Comparison of ENCODE assay signal across 29 mouse cellular contexts in genomic region chr1:191706541-191707078, GRCm38 (mm10). TPM values are rescaled to one million over a fixed set of nuclear protein-coding genes. Genes with fewer than 3 reads are reported as not detected.
A peak's percentile ranks its signal among the peaks of the same experiment; 100 is the strongest.
DNase-seq lines count a peak whose midpoint lies in the region; ATAC-seq lines count a peak whose summit lies in the region.
"Had no signal": no experiment of that assay in that cellular context is flagged by ENCODE, and none has a peak within 500 bp of the region (broad histone marks: within the 10 kb centered on the region; RNA-seq: fewer than 3 reads in every experiment).

No protein-coding gene starts in this region.

- no peaks in the 10 kb centered on the region for H3K27me3 ChIP-seq in heart, embryonic 10.5 days (ENCODE audit: insufficient read depth, poor library complexity, severe bottlenecking)
- H3K27me3 ChIP-seq in liver, embryonic 16.5 days (ENCODE audit: control insufficient read depth, insufficient read depth, low read depth, low read length), result no peaks in the 10 kb centered on the region
- H3K27me3 ChIP-seq in liver, embryonic 11.5 days (replicated peaks; ENCODE audit: control insufficient read depth, insufficient read depth, low read length), result no peaks in the 10 kb centered on the region
- H3K27me3 ChIP-seq: CH12.LX; embryonic facial prominence, embryonic 13.5 days; forebrain, embryonic 13.5 days; hindbrain, embryonic 13.5 days; intestine, embryonic 15.5 days; Patski had no signal

- H3K9ac ChIP-seq in liver, embryonic 16.5 days (ENCODE audit: low read depth, low read length), result no peak overlapping the region
- no peak overlapping the region for H3K9ac ChIP-seq in liver, embryonic 11.5 days (ENCODE audit: low read depth, low read length)
- H3K9ac ChIP-seq: embryonic facial prominence, embryonic 13.5 days; forebrain, embryonic 13.5 days; hindbrain, embryonic 13.5 days; intestine, embryonic 15.5 days had no signal

- H3K27ac ChIP-seq in heart, embryonic 10.5 days, result no peak overlapping the region
- H3K27ac ChIP-seq in liver, embryonic 16.5 days (ENCODE audit: low read length), result no peak overlapping the region
- H3K27ac ChIP-seq in liver, embryonic 11.5 days (ENCODE audit: low read depth, low read length), result no peak overlapping the region
- H3K27ac ChIP-seq: embryonic facial prominence, embryonic 10.5 days; embryonic facial prominence, embryonic 13.5 days; forebrain, embryonic 13.5 days; gastrocnemius, adult 2 months; hindbrain, embryonic 10.5 days; hindbrain, embryonic 13.5 days; intestine, embryonic 15.5 days had no signal

- ATAC-seq in liver, embryonic 16.5 days (ENCODE audit: low read depth), result 0 out of 2 replicates have a peak, but pooled peaks have one; percentile 13
- no peak for ATAC-seq in liver, embryonic 11.5 days (replicated peaks; ENCODE audit: low FRiP score)
- ATAC-seq: forebrain, embryonic 13.5 days; forebrain, embryonic 16.5 days; hindbrain, embryonic 16.5 days; intestine, embryonic 15.5 days; Patski had no signal

- H3K4me3 ChIP-seq in heart, embryonic 10.5 days, result no peak overlapping the region
- no peak overlapping the region for H3K4me3 ChIP-seq in liver, embryonic 16.5 days (ENCODE audit: low read depth, low read length)
- no peak overlapping the region for H3K4me3 ChIP-seq in liver, embryonic 11.5 days (ENCODE audit: low read depth, low read length)
- H3K4me3 ChIP-seq: embryonic facial prominence, embryonic 10.5 days; embryonic facial prominence, embryonic 13.5 days; erythroblast, embryonic 14.5 days; forebrain, embryonic 13.5 days; gastrocnemius, adult 2 months; hindbrain, embryonic 10.5 days; hindbrain, embryonic 13.5 days; intestine, embryonic 15.5 days had no signal

- H3K4me1 ChIP-seq in heart, embryonic 10.5 days, result 0 out of 2 replicates have a peak, but pooled peaks cover 3% of the 10 kb centered on the region
- H3K4me1 ChIP-seq in liver, embryonic 16.5 days (ENCODE audit: control insufficient read depth, low read depth, low read length), result no peaks in the 10 kb centered on the region
- H3K4me1 ChIP-seq in liver, embryonic 11.5 days (replicated peaks; ENCODE audit: control insufficient read depth, insufficient read depth, low read length), result no peaks in the 10 kb centered on the region
- H3K4me1 ChIP-seq: embryonic facial prominence, embryonic 13.5 days; forebrain, embryonic 13.5 days; hindbrain, embryonic 10.5 days; hindbrain, embryonic 13.5 days; intestine, embryonic 15.5 days had no signal

- 59% methylated on average over 3 of the region's 3 CpGs for WGBS in heart, embryonic 10.5 days
- 37% methylated on average over 3 of the region's 3 CpGs for WGBS in liver, embryonic 16.5 days (ENCODE audit: insufficient replicate concordance)
- 69% methylated on average over 3 of the region's 3 CpGs for WGBS in liver, embryonic 11.5 days

- no peaks in the 10 kb centered on the region for H3K36me3 ChIP-seq in heart, embryonic 10.5 days
- H3K36me3 ChIP-seq in liver, embryonic 16.5 days (ENCODE audit: control insufficient read depth, insufficient read depth), result no peaks in the 10 kb centered on the region
- no peaks in the 10 kb centered on the region for H3K36me3 ChIP-seq in liver, embryonic 11.5 days (ENCODE audit: control insufficient read depth, insufficient read depth, low read length)
- H3K36me3 ChIP-seq: embryonic facial prominence, embryonic 10.5 days; embryonic facial prominence, embryonic 13.5 days; G1E; hindbrain, embryonic 10.5 days; hindbrain, embryonic 13.5 days; intestine, embryonic 15.5 days had no signal

- H3K4me2 ChIP-seq in liver, embryonic 16.5 days (ENCODE audit: low read depth, low read length), result no peak overlapping the region
- H3K4me2 ChIP-seq in liver, embryonic 11.5 days, result no peak overlapping the region
- H3K4me2 ChIP-seq: embryonic facial prominence, embryonic 13.5 days; forebrain, embryonic 13.5 days; hindbrain, embryonic 13.5 days; intestine, embryonic 15.5 days had no signal

- no peaks in the 10 kb centered on the region for H3K9me3 ChIP-seq in heart, embryonic 10.5 days
- no peaks in the 10 kb centered on the region for H3K9me3 ChIP-seq in liver, embryonic 16.5 days (replicated peaks; ENCODE audit: control insufficient read depth, low read length)
- no peaks in the 10 kb centered on the region for H3K9me3 ChIP-seq in liver, embryonic 11.5 days (ENCODE audit: control insufficient read depth, low read length)
- H3K9me3 ChIP-seq: embryonic facial prominence, embryonic 10.5 days; embryonic facial prominence, embryonic 13.5 days; forebrain, embryonic 13.5 days; G1E; hindbrain, embryonic 10.5 days; hindbrain, embryonic 13.5 days; intestine, embryonic 15.5 days had no signal

- DNase-seq in heart, embryonic 10.5 days (ENCODE audit: low spot score), result peak; percentile 53
- DNase-seq in heart, postnatal 4 days, result no peak
- no peak for DNase-seq in liver, embryonic 11.5 days (ENCODE audit: low spot score)
- peak; percentile 64 for DNase-seq in forelimb bud, embryonic 11.5 days (ENCODE audit: low read depth, low spot score)
- DNase-seq in retina, postnatal 1 day, result no peak
- DNase-seq: adrenal gland, adult 2 months; adrenal gland, postnatal 14 days; B cell, adult 2 months; cerebellum, adult 11 months; cerebellum, adult 8-10 months; cerebellum, postnatal 10 days; cerebellum, postnatal 36 days; embryo, embryonic 11 days; gastrocnemius, adult 2 months; gastrocnemius, postnatal 14 days; heart, adult 18-20 months had no signal

RNA-seq across cellular contexts. Expression of gene Lpgat1, which starts 11.0 kb away (rescaled TPM):
- 25.7 and 46.0 TPM in 2 replicates for polyA plus RNA-seq in heart, embryonic 10.5 days (2016; fragmentation: Nextera tagmentation; extraction: Ambion mirVana)
- total RNA-seq in heart, postnatal 4 days (2021), result 100 to 1,000 TPM in 1 of 2 experiments, 10 to 100 TPM in 1; 89.3 to 101 TPM
- 4.5 and 5.3 TPM in 2 replicates for polyA plus RNA-seq in liver, embryonic 16.5 days (2015; fragmentation: Nextera tagmentation; extraction: Ambion mirVana)
- 22.1 and 25.5 TPM in 2 replicates for polyA plus RNA-seq in liver, embryonic 11.5 days (2014; fragmentation: Nextera tagmentation; extraction: Ambion mirVana)
- polyA plus RNA-seq: G1E had no signal

Comparison
In these comparisons a context has a peak if more than half of its experiments do, and no peak if none do; other contexts are left out.
1. DNase-seq: peak in heart, embryonic 10.5 days (single experiment) and forelimb bud, embryonic 11.5 days (single experiment); none in heart, postnatal 4 days (single experiment), liver, embryonic 11.5 days (single experiment) and retina, postnatal 1 day (single experiment).